Mouse (Mus musculus) limb, embryonic 11.5 days (tissue): ENCODE data around the gene Padi2. TPM values are rescaled to one million over a fixed set of nuclear protein-coding genes. Genes with fewer than 3 reads are reported as not detected.

Experiments
- ATAC-seq: fragments of 200-750 bp; cut with Nextera tagmentation; 2 replicates; pipeline ENCODE4 v1.8.0; 2017; ENCODE audit warnings: low read depth; ENCODE audit not compliant: insufficient number of reproducible peaks, low FRiP score, low TSS enrichment
- DNase-seq: peaks from one replicate; pipeline ENCODE4 v3.0.0-alpha.2; 2015; ENCODE audit warnings: low spot score
- H3K27ac ChIP-seq: fragments of 300-500 bp; sonication (generic); replicated peaks from 2 replicates; pipeline ENCODE4 v1.5.1; 2014; ENCODE audit warnings: low read depth, mild to moderate bottlenecking, low read length
- H3K27me3 ChIP-seq: fragments of 300-500 bp; sonication (generic); 2 replicates; pipeline ENCODE4 v1.6.1; 2014; ENCODE audit warnings: mild to moderate bottlenecking, low read length, mixed read lengths; ENCODE audit not compliant: control insufficient read depth, insufficient read depth
- H3K36me3 ChIP-seq: fragments of 300-500 bp; sonication (generic); 2 replicates; pipeline ENCODE4 v1.6.1; 2014; ENCODE audit warnings: mild to moderate bottlenecking, low read length, moderate library complexity, mixed read lengths; ENCODE audit not compliant: control insufficient read depth, insufficient read depth
- H3K4me1 ChIP-seq: fragments of 300-500 bp; sonication (generic); 2 replicates; pipeline ENCODE4 v1.6.1; 2014; ENCODE audit warnings: low read length, mixed read lengths; ENCODE audit not compliant: control insufficient read depth, insufficient read depth
- H3K4me2 ChIP-seq: fragments of 300-500 bp; sonication (generic); 2 replicates; pipeline ENCODE4 v1.6.1; 2014; ENCODE audit warnings: low read depth, mild to moderate bottlenecking, moderate library complexity; ENCODE audit not compliant: severe bottlenecking
- H3K4me3 ChIP-seq: fragments of 300-500 bp; sonication (generic); 2 replicates; pipeline ENCODE4 v1.5.1; 2014; ENCODE audit warnings: low read depth, low read length
- H3K9ac ChIP-seq: fragments of 300-500 bp; sonication (generic); 2 replicates; pipeline ENCODE4 v1.6.1; 2014; ENCODE audit warnings: mild to moderate bottlenecking, low read length
- H3K9me3 ChIP-seq: fragments of 300-500 bp; sonication (generic); 2 replicates; pipeline ENCODE4 v1.6.1; 2016; ENCODE audit warnings: low read length; ENCODE audit not compliant: control insufficient read depth
- WGBS: fragments of 180-500 bp; shearing (Covaris S2); extraction: QIAGEN DNeasy Blood & Tissue Kit; methylation state at CpG from one replicate; pipeline ENCODE4 v1.1.7; 2014; 5-methylcytosine and 5-hydroxymethylcytosine counted together
- polyA plus RNA-seq: library from polyadenylated mRNA; unstranded; fragments of >200 nt; fragmentation: Nextera tagmentation; extraction: Ambion mirVana; gene quantifications from 2 replicates; pipeline ENCODE4 v1.2.1, GENCODE M21; 2014

Gene Padi2
- polyA plus RNA-seq, 1 experiment from 2014 or later, result 0.17 TPM

- H3K4me3 ChIP-seq, result no peak overlapping the region
- ATAC-seq, result no peak
- no peaks in the 10 kb centered on the region for H3K4me1 ChIP-seq
- H3K27me3 ChIP-seq, result no peaks in the 10 kb centered on the region
- H3K27ac ChIP-seq, result no peak overlapping the region
- no peak for DNase-seq
- no peak overlapping the region for H3K9ac ChIP-seq
- H3K4me2 ChIP-seq, result no peak overlapping the region
- H3K9me3 ChIP-seq, result no peaks in the 10 kb centered on the region
- 91% methylated on average over 13 of the region's 13 CpGs for WGBS
- peaks cover 20% of the 10 kb centered on the region for H3K36me3 ChIP-seq
Measured at GRCm38 (mm10) chr4:140971691-140972090, 65.5 kb downstream of the Padi2 start.

- no peaks in the 10 kb centered on the region for H3K9me3 ChIP-seq
- no peak for ATAC-seq
- peaks cover 20% of the 10 kb centered on the region for H3K36me3 ChIP-seq
- no peak for DNase-seq
- no peak overlapping the region for H3K27ac ChIP-seq
- no peak overlapping the region for H3K9ac ChIP-seq
- H3K4me1 ChIP-seq, result no peaks in the 10 kb centered on the region
- WGBS, result 96% methylated on average over 6 of the region's 6 CpGs
- H3K27me3 ChIP-seq, result no peaks in the 10 kb centered on the region
- no peak overlapping the region for H3K4me3 ChIP-seq
- no peak overlapping the region for H3K4me2 ChIP-seq
Measured at GRCm38 (mm10) chr4:140974408-140974807, 68.3 kb downstream of the Padi2 start.

GRCm38 (mm10) chr4:140975356-140975755, 69.2 kb downstream of the Padi2 start:
- 96% methylated on average over 7 of the region's 7 CpGs for WGBS
- no peak for ATAC-seq

GRCm38 (mm10) chr4:140977278-140977677, 71.1 kb downstream of the Padi2 start:
- no peaks in the 10 kb centered on the region for H3K4me1 ChIP-seq
- no peaks in the 10 kb centered on the region; the same call in 1 of the 2 replicates for H3K9me3 ChIP-seq
- no peak overlapping the region for H3K4me3 ChIP-seq
- DNase-seq, result no peak
- H3K4me2 ChIP-seq, result no peak overlapping the region
- H3K9ac ChIP-seq, result no peak overlapping the region
- WGBS, result 69% methylated on average over 10 of the region's 10 CpGs
- ATAC-seq, result no peak
- no peak overlapping the region for H3K27ac ChIP-seq
- H3K27me3 ChIP-seq, result no peaks in the 10 kb centered on the region
- peaks cover 18% of the 10 kb centered on the region for H3K36me3 ChIP-seq

More at GRCm38 (mm10) chr4:140975356-140975755, 69.2 kb downstream of the Padi2 start:
- no peak for DNase-seq
- Histone ChIP-seq H3K36me3 (peaks cover 20% of the 10 kb centered on the region), H3K9me3 (no peaks in the 10 kb centered on the region), H3K4me1 (no peaks in the 10 kb centered on the region), H3K4me2 (no peak overlapping the region), H3K9ac (no peak overlapping the region), H3K27ac (no peak overlapping the region), H3K27me3 (no peaks in the 10 kb centered on the region), H3K4me3 (no peak overlapping the region)

- ATAC-seq, result no peak
- Histone ChIP-seq H3K27ac (no peak overlapping the region), H3K9ac (no peak overlapping the region), H3K36me3 (peaks cover 10% of the 10 kb centered on the region; the same call in 1 of the 2 replicates), H3K4me1 (no peaks in the 10 kb centered on the region; the same call in 1 of the 2 replicates), H3K4me2 (no peak overlapping the region), H3K27me3 (no peaks in the 10 kb centered on the region), H3K9me3 (no peaks in the 10 kb centered on the region; the same call in 1 of the 2 replicates), H3K4me3 (no peak overlapping the region)
- 92% methylated on average over 14 of the region's 14 CpGs for WGBS
- no peak for DNase-seq
Measured at GRCm38 (mm10) chr4:140977886-140978692, 71.9 kb downstream of the Padi2 start.

- no peaks in the 10 kb centered on the region; the same call in 1 of the 2 replicates for H3K36me3 ChIP-seq
- 83% methylated on average over 2 of the region's 2 CpGs for WGBS
- no peaks in the 10 kb centered on the region; the same call in 1 of the 2 replicates for H3K9me3 ChIP-seq
- H3K4me2 ChIP-seq, result no peak overlapping the region
- DNase-seq (no peak), ATAC-seq (no peak)
- peaks cover 4% of the 10 kb centered on the region for H3K4me1 ChIP-seq
- H3K27ac ChIP-seq, result no peak overlapping the region
- no peaks in the 10 kb centered on the region for H3K27me3 ChIP-seq
- no peak overlapping the region for H3K4me3 ChIP-seq
- no peak overlapping the region for H3K9ac ChIP-seq
Measured at GRCm38 (mm10) chr4:140981605-140982004, 75.5 kb downstream of the Padi2 start.

- WGBS, result 52% methylated on average over 4 of the region's 4 CpGs
- Histone ChIP-seq H3K27ac (no peak overlapping the region), H3K4me1 (peaks cover 11% of the 10 kb centered on the region), H3K27me3 (no peaks in the 10 kb centered on the region), H3K4me3 (no peak overlapping the region), H3K36me3 (no peaks in the 10 kb centered on the region; the same call in 1 of the 2 replicates), H3K9ac (no peak overlapping the region), H3K9me3 (no peaks in the 10 kb centered on the region; the same call in 1 of the 2 replicates), H3K4me2 (no peak overlapping the region)
- no peak for ATAC-seq
- DNase-seq, result no peak
Measured at GRCm38 (mm10) chr4:140982808-140983207, 76.7 kb downstream of the Padi2 start.

- Histone ChIP-seq H3K4me2 (no peak overlapping the region), H3K4me1 (peaks cover 11% of the 10 kb centered on the region), H3K27me3 (no peaks in the 10 kb centered on the region), H3K4me3 (no peak overlapping the region), H3K27ac (no peak overlapping the region; the same call in 1 of the 2 replicates), H3K36me3 (no peaks in the 10 kb centered on the region; the same call in 1 of the 2 replicates), H3K9me3 (no peaks in the 10 kb centered on the region; the same call in 1 of the 2 replicates), H3K9ac (no peak overlapping the region; the same call in 1 of the 2 replicates)
- DNase-seq (no peak), ATAC-seq (no peak)
- WGBS, result 18% methylated on average over 9 of the region's 9 CpGs
Measured at GRCm38 (mm10) chr4:140983442-140983841, 77.3 kb downstream of the Padi2 start.
